Mouse (Mus musculus): Measurements from ENCODE around the gene Haus8.

DNA sequence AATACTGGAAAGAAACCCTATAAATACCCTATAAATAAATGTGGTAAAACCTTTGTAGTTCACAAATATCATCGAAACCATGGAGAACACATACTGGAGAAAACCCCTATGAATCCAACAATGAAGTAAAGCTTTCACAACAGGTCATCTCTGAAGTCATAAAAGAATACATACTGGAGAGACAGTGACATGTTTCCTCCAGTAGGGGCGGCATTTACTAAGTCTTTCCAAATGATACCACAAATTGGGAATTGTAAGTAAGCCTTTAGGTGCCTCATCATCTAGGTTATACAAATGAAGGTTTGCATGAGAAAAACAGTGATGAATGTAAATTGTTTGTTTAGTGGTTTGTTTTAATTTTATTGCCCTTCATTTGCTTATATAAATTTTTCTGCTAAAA, 48.2 kb downstream of the Haus8 start:
- TF ChIP-seq CTCF (IDR thresholded peaks at IDR 0.05; ENCODE audit: control insufficient read depth, insufficient read depth, insufficient read length): no peak
- no peak for TF ChIP-seq MYOD1 (IDR thresholded peaks at IDR 0.05; ENCODE audit: control insufficient read depth, insufficient read length, low read depth)
- TF ChIP-seq MAX (IDR thresholded peaks at IDR 0.05): no peak
- no peak for TF ChIP-seq CEBPB (IDR thresholded peaks at IDR 0.05; ENCODE audit: low read depth)
- TF ChIP-seq MYOG (IDR thresholded peaks at IDR 0.05; ENCODE audit: control insufficient read depth, extremely low read depth, insufficient read length): no peak
- no peak for TF ChIP-seq FOSL1 (IDR thresholded peaks at IDR 0.05; ENCODE audit: insufficient read depth, low read length, poor library complexity, severe bottlenecking)

Data from C2C12 (cell line).